Mouse (Mus musculus): ENCODE measurements around the gene 4931429L15Rik. TPM values are rescaled to one million over a fixed set of nuclear protein-coding genes. Genes with fewer than 3 reads are reported as not detected.

Gene 4931429L15Rik
- polyA plus RNA-seq, 1 experiment = not detected

GRCm38 (mm10) chr9:46329801-46330585 is 10.2 kb upstream of the 4931429L15Rik start:
- Histone ChIP-seq H3K4me3 (ENCODE audit: low read depth, low read length) (peak overlapping the region; percentile 25), H3K27me3 (ENCODE audit: control insufficient read depth, insufficient read depth, low read length, poor library complexity, severe bottlenecking) (no peaks in the 10 kb centered on the region), H3K9ac (ENCODE audit: low read depth, poor library complexity, severe bottlenecking) (0 out of 2 replicates have a peak overlapping the region, but pooled peaks have one; percentile 6), H3K27ac (ENCODE audit: insufficient read depth, low read length) (no peak overlapping the region), H3K9me3 (replicated peaks; ENCODE audit: control insufficient read depth, insufficient read depth, low read length, poor library complexity, severe bottlenecking) (no peaks in the 10 kb centered on the region), H3K36me3 (ENCODE audit: control insufficient read depth, insufficient read depth, low read length, poor library complexity, severe bottlenecking) (no peaks in the 10 kb centered on the region), H3K4me1 (ENCODE audit: control insufficient read depth, insufficient read depth, low read length) (peaks cover 3% of the 10 kb centered on the region)
- TF ChIP-seq EP300 (IDR thresholded peaks at IDR 0.05; ENCODE audit: insufficient read depth, low read depth, low read length) (0 out of 2 replicates have a peak, but pooled peaks have one; percentile 1), CTCF (IDR thresholded peaks at IDR 0.05; ENCODE audit: low read depth, low read length) (no peak), POLR2A (IDR thresholded peaks at IDR 0.05; ENCODE audit: insufficient read depth, low read length) (no peak)

- peak overlapping the region; percentile 51 for H3K9ac ChIP-seq (ENCODE audit: low read depth, poor library complexity, severe bottlenecking)
These were observed 9.5 kb upstream of the 4931429L15Rik start for GRCm38 (mm10) chr9:46329250-46329648.

GRCm38 (mm10) chr9:46328572-46329249 is 8.9 kb upstream of the 4931429L15Rik start:
- H3K27ac ChIP-seq (ENCODE audit: insufficient read depth, low read length) = peak overlapping the region; percentile 14

More at GRCm38 (mm10) chr9:46329250-46329648, 9.5 kb upstream of the 4931429L15Rik start:
- Histone ChIP-seq H3K4me3 (ENCODE audit: low read depth, low read length) (peak overlapping the region; percentile 63), H3K4me1 (ENCODE audit: control insufficient read depth, insufficient read depth, low read length) (peaks cover 3% of the 10 kb centered on the region), H3K9me3 (replicated peaks; ENCODE audit: control insufficient read depth, insufficient read depth, low read length, poor library complexity, severe bottlenecking) (no peaks in the 10 kb centered on the region), H3K36me3 (ENCODE audit: control insufficient read depth, insufficient read depth, low read length, poor library complexity, severe bottlenecking) (no peaks in the 10 kb centered on the region), H3K27me3 (ENCODE audit: control insufficient read depth, insufficient read depth, low read length, poor library complexity, severe bottlenecking) (no peaks in the 10 kb centered on the region), H3K27ac (ENCODE audit: insufficient read depth, low read length) (peak overlapping the region; percentile 14)
- TF ChIP-seq POLR2A (IDR thresholded peaks at IDR 0.05; ENCODE audit: insufficient read depth, low read length) = no peak
- 0 out of 2 replicates have a peak, but pooled peaks have one; percentile 27 for TF ChIP-seq EP300 (IDR thresholded peaks at IDR 0.05; ENCODE audit: insufficient read depth, low read depth, low read length)
- no peak for TF ChIP-seq CTCF (IDR thresholded peaks at IDR 0.05; ENCODE audit: low read depth, low read length)

GRCm38 (mm10) chr9:46327706-46328571 is 8.2 kb upstream of the 4931429L15Rik start:
- Histone ChIP-seq H3K4me3 (ENCODE audit: low read depth, low read length) (peak overlapping the region; percentile 63), H3K27ac (ENCODE audit: insufficient read depth, low read length) (no peak overlapping the region), H3K27me3 (ENCODE audit: control insufficient read depth, insufficient read depth, low read length, poor library complexity, severe bottlenecking) (no peaks in the 10 kb centered on the region), H3K9me3 (replicated peaks; ENCODE audit: control insufficient read depth, insufficient read depth, low read length, poor library complexity, severe bottlenecking) (no peaks in the 10 kb centered on the region), H3K36me3 (ENCODE audit: control insufficient read depth, insufficient read depth, low read length, poor library complexity, severe bottlenecking) (no peaks in the 10 kb centered on the region), H3K4me1 (ENCODE audit: control insufficient read depth, insufficient read depth, low read length) (peaks cover 3% of the 10 kb centered on the region), H3K9ac (ENCODE audit: low read depth, poor library complexity, severe bottlenecking) (no peak overlapping the region)
- TF ChIP-seq EP300 (IDR thresholded peaks at IDR 0.05; ENCODE audit: insufficient read depth, low read depth, low read length) (no peak), CTCF (IDR thresholded peaks at IDR 0.05; ENCODE audit: low read depth, low read length) (peak; percentile 72)

More at GRCm38 (mm10) chr9:46328572-46329249, 8.9 kb upstream of the 4931429L15Rik start:
- Histone ChIP-seq H3K27me3 (ENCODE audit: control insufficient read depth, insufficient read depth, low read length, poor library complexity, severe bottlenecking) (no peaks in the 10 kb centered on the region), H3K4me3 (ENCODE audit: low read depth, low read length) (peak overlapping the region; percentile 63), H3K4me1 (ENCODE audit: control insufficient read depth, insufficient read depth, low read length) (peaks cover 3% of the 10 kb centered on the region), H3K36me3 (ENCODE audit: control insufficient read depth, insufficient read depth, low read length, poor library complexity, severe bottlenecking) (no peaks in the 10 kb centered on the region), H3K9me3 (replicated peaks; ENCODE audit: control insufficient read depth, insufficient read depth, low read length, poor library complexity, severe bottlenecking) (no peaks in the 10 kb centered on the region), H3K9ac (ENCODE audit: low read depth, poor library complexity, severe bottlenecking) (peak overlapping the region; percentile 51)
- TF ChIP-seq POLR2A (IDR thresholded peaks at IDR 0.05; ENCODE audit: insufficient read depth, low read length) = no peak
- peak; percentile 81 for TF ChIP-seq EP300 (IDR thresholded peaks at IDR 0.05; ENCODE audit: insufficient read depth, low read depth, low read length)

- Histone ChIP-seq H3K9ac (ENCODE audit: low read depth, poor library complexity, severe bottlenecking) (no peak overlapping the region), H3K4me1 (ENCODE audit: control insufficient read depth, insufficient read depth, low read length) (peaks cover 3% of the 10 kb centered on the region), H3K27ac (ENCODE audit: insufficient read depth, low read length) (no peak overlapping the region), H3K9me3 (replicated peaks; ENCODE audit: control insufficient read depth, insufficient read depth, low read length, poor library complexity, severe bottlenecking) (no peaks in the 10 kb centered on the region), H3K4me3 (ENCODE audit: low read depth, low read length) (no peak overlapping the region), H3K27me3 (ENCODE audit: control insufficient read depth, insufficient read depth, low read length, poor library complexity, severe bottlenecking) (no peaks in the 10 kb centered on the region), H3K36me3 (ENCODE audit: control insufficient read depth, insufficient read depth, low read length, poor library complexity, severe bottlenecking) (no peaks in the 10 kb centered on the region)
- TF ChIP-seq POLR2A (IDR thresholded peaks at IDR 0.05; ENCODE audit: insufficient read depth, low read length) = no peak
- TF ChIP-seq CTCF (IDR thresholded peaks at IDR 0.05; ENCODE audit: low read depth, low read length) = peak; percentile 17
- no peak for TF ChIP-seq EP300 (IDR thresholded peaks at IDR 0.05; ENCODE audit: insufficient read depth, low read depth, low read length)
These were observed 7.1 kb upstream of the 4931429L15Rik start for GRCm38 (mm10) chr9:46326694-46327405.
